Mouse (Mus musculus) bone marrow, adult 2 months (tissue): ENCODE data around the gene Rxrb.

Experiments used
- CTCF ChIP-seq: fragments of 200-500 bp; IDR thresholded peaks from 2 replicates; pipeline ENCODE4 v1.5.1; 2011; ENCODE audit warnings: low read length, control low read depth; ENCODE audit not compliant: control insufficient read depth, insufficient read depth
- POLR2A ChIP-seq: fragments of 200-500 bp; IDR thresholded peaks from 2 replicates; pipeline ENCODE4 v1.6.1; 2011; ENCODE audit warnings: low read depth, mild to moderate bottlenecking, control low read depth, low read length, borderline replicate concordance; ENCODE audit not compliant: control insufficient read depth

- no peak for TF ChIP-seq POLR2A
- TF ChIP-seq CTCF: no peak
Observed at GRCm38 (mm10) chr17:34068864-34069263, 37.3 kb downstream of the Rxrb start.
